Mouse (Mus musculus) lung, postnatal 0 days (tissue): Measurements from ENCODE around the gene Gm21820. TPM values are rescaled to one million over a fixed set of nuclear protein-coding genes. Genes with fewer than 3 reads are reported as not detected.
"Not testable (repeated sequence)": the region's sequence is repeated elsewhere in the genome, so short reads cannot be mapped to it uniquely, and the experiment has no call there.

Experiments used
- ATAC-seq: fragments of 200-750 bp; cut with Nextera tagmentation; 2 replicates; pipeline ENCODE4 v1.8.0; 2017; ENCODE audit warnings: moderate library complexity
- DNase-seq: peaks from one replicate; pipeline ENCODE4 v3.0.0-alpha.2; 2016; ENCODE audit warnings: low spot score
- H3K27ac ChIP-seq: fragments of 300-500 bp; sonication (generic); 2 replicates; pipeline ENCODE4 v1.5.1; 2014; ENCODE audit warnings: antibody characterized with exemption, mild to moderate bottlenecking, low read length, mixed read lengths
- H3K27me3 ChIP-seq: fragments of 300-500 bp; sonication (generic); replicated peaks from 2 replicates; pipeline ENCODE4 v1.6.1; 2014; ENCODE audit warnings: low read length, mixed read lengths; ENCODE audit not compliant: insufficient read depth
- H3K36me3 ChIP-seq: fragments of 300-500 bp; sonication (generic); 2 replicates; pipeline ENCODE4 v1.6.1; 2014; ENCODE audit warnings: low read length, mixed read lengths; ENCODE audit not compliant: insufficient read depth
- H3K4me1 ChIP-seq: fragments of 300-500 bp; sonication (generic); 2 replicates; pipeline ENCODE4 v1.6.1; 2014; ENCODE audit warnings: antibody characterized with exemption, low read depth, low read length, mixed read lengths; ENCODE audit not compliant: insufficient read depth
- H3K4me2 ChIP-seq: fragments of 300-500 bp; sonication (generic); replicated peaks from 2 replicates; pipeline ENCODE4 v1.6.1; 2014; ENCODE audit warnings: low read depth, mild to moderate bottlenecking, low read length, moderate library complexity, mixed read lengths
- H3K4me3 ChIP-seq: fragments of 300-500 bp; sonication (generic); 2 replicates; pipeline ENCODE4 v1.5.1; 2014; ENCODE audit warnings: low read depth, low read length
- H3K9ac ChIP-seq: fragments of 300-500 bp; sonication (generic); replicated peaks from 2 replicates; pipeline ENCODE4 v1.6.1; 2014; ENCODE audit warnings: low read depth, mild to moderate bottlenecking
- H3K9me3 ChIP-seq: fragments of 300-500 bp; sonication (generic); 2 replicates; pipeline ENCODE4 v1.6.1; 2016; ENCODE audit warnings: low read length, mixed read lengths
- WGBS: fragments of 180-500 bp; shearing (Covaris S2); extraction: QIAGEN DNeasy Blood & Tissue Kit; methylation state at CpG from one replicate; pipeline ENCODE4 v1.1.7; 2014; 5-methylcytosine and 5-hydroxymethylcytosine counted together
- polyA plus RNA-seq: library from polyadenylated mRNA; unstranded; fragments of >200 nt; fragmentation: Nextera tagmentation; extraction: Ambion mirVana; gene quantifications from 2 replicates; pipeline ENCODE4 v1.2.1, GENCODE M21; 2015

The Gm21820 gene
- not detected in 2 replicates for polyA plus RNA-seq

- H3K27me3 ChIP-seq, DNase-seq, H3K4me3 ChIP-seq, H3K4me1 ChIP-seq, H3K9me3 ChIP-seq, H3K27ac ChIP-seq, H3K9ac ChIP-seq, H3K36me3 ChIP-seq, ATAC-seq, H3K4me2 ChIP-seq: not testable (repeated sequence)
- 87% methylated on average over 1 of the region's 1 CpGs for WGBS
Measured at GRCm38 (mm10) chrY:5249341-5249740, at the start of gene Gm21820. Gene Gm21820 (minus strand): TSS chrY:5249441.

Other genes starting within 250 kb of the Gm21820 start
- gene Gm20918, start 205.5 kb downstream of the Gm21820 start, polyA plus RNA-seq, result not detected in 2 replicates